Comparison of ENCODE assay signal across 21 mouse cellular contexts in genomic region chr15:79262786-79263309, GRCm38 (mm10). TPM values are rescaled to one million over a fixed set of nuclear protein-coding genes. Genes with fewer than 3 reads are reported as not detected.
DNase-seq lines count a peak whose midpoint lies in the region; ATAC-seq lines count a peak whose summit lies in the region.
"Had no signal": no experiment of that assay in that cellular context is flagged by ENCODE, and none has a peak within 500 bp of the region (broad histone marks: within the 10 kb centered on the region; RNA-seq: fewer than 3 reads in every experiment).

No protein-coding gene starts in this region.

- H3K27me3 ChIP-seq in heart, embryonic 10.5 days (ENCODE audit: insufficient read depth, poor library complexity, severe bottlenecking), result peaks cover 97% of the 10 kb centered on the region
- peaks cover 35% of the 10 kb centered on the region for H3K27me3 ChIP-seq in hindbrain, embryonic 15.5 days
- H3K27me3 ChIP-seq in hindbrain, embryonic 14.5 days (ENCODE audit: control insufficient read depth, insufficient read depth, low read length), result peaks cover 54% of the 10 kb centered on the region
- H3K27me3 ChIP-seq in embryonic facial prominence, embryonic 13.5 days, result peaks cover 37% of the 10 kb centered on the region

- peak overlapping the region; percentile 95 for H3K4me2 ChIP-seq in hindbrain, embryonic 15.5 days
- H3K4me2 ChIP-seq in hindbrain, embryonic 14.5 days (replicated peaks), result no peak overlapping the region
- H3K4me2 ChIP-seq in embryonic facial prominence, embryonic 13.5 days, result peak overlapping the region; percentile 100
- H3K4me2 ChIP-seq: liver, embryonic 12.5 days had no signal

- no peak overlapping the region for H3K9ac ChIP-seq in hindbrain, embryonic 15.5 days
- no peak overlapping the region for H3K9ac ChIP-seq in hindbrain, embryonic 14.5 days
- H3K9ac ChIP-seq in embryonic facial prominence, embryonic 13.5 days, result 0 out of 2 replicates have a peak overlapping the region, but pooled peaks have one; percentile 37
- H3K9ac ChIP-seq: liver, embryonic 12.5 days; lung, embryonic 15.5 days; neural tube, embryonic 12.5 days had no signal

- no peak for ATAC-seq in hindbrain, embryonic 15.5 days (ENCODE audit: low FRiP score, low read depth)
- no peak for ATAC-seq in hindbrain, embryonic 14.5 days (ENCODE audit: low FRiP score)
- ATAC-seq in embryonic facial prominence, embryonic 13.5 days (ENCODE audit: insufficient number of reproducible peaks, insufficient read depth, low FRiP score, low TSS enrichment, low read depth), result no peak
- ATAC-seq: intestine, postnatal 0 days; liver, embryonic 12.5 days had no signal

- H3K36me3 ChIP-seq in heart, embryonic 10.5 days, result no peaks in the 10 kb centered on the region
- H3K36me3 ChIP-seq in hindbrain, embryonic 15.5 days, result no peaks in the 10 kb centered on the region
- H3K36me3 ChIP-seq in hindbrain, embryonic 14.5 days (replicated peaks; ENCODE audit: control insufficient read depth, insufficient read depth), result no peaks in the 10 kb centered on the region
- no peaks in the 10 kb centered on the region for H3K36me3 ChIP-seq in embryonic facial prominence, embryonic 13.5 days
- H3K36me3 ChIP-seq: hindbrain, embryonic 10.5 days; liver, embryonic 12.5 days; lung, embryonic 15.5 days; neural tube, embryonic 12.5 days had no signal

- H3K27ac ChIP-seq in heart, embryonic 10.5 days, result no peak overlapping the region
- no peak overlapping the region for H3K27ac ChIP-seq in hindbrain, embryonic 15.5 days (replicated peaks)
- no peak overlapping the region for H3K27ac ChIP-seq in hindbrain, embryonic 14.5 days
- no peak overlapping the region for H3K27ac ChIP-seq in embryonic facial prominence, embryonic 13.5 days
- H3K27ac ChIP-seq: hindbrain, embryonic 10.5 days; kidney, postnatal 0 days; liver, embryonic 12.5 days; lung, embryonic 15.5 days; macrophage; neural tube, embryonic 12.5 days; stomach, postnatal 0 days had no signal

- 85% methylated on average over 3 of the region's 3 CpGs for WGBS in heart, embryonic 10.5 days
- WGBS in hindbrain, embryonic 15.5 days, result 90% methylated on average over 3 of the region's 3 CpGs
- 93% methylated on average over 3 of the region's 3 CpGs for WGBS in hindbrain, embryonic 14.5 days
- WGBS in embryonic facial prominence, embryonic 13.5 days, result 93% methylated on average over 3 of the region's 3 CpGs

- H3K4me3 ChIP-seq in heart, embryonic 10.5 days, result 0 out of 2 replicates have a peak overlapping the region, but pooled peaks have one; percentile 83
- H3K4me3 ChIP-seq in hindbrain, embryonic 15.5 days, result no peak overlapping the region
- H3K4me3 ChIP-seq in hindbrain, embryonic 14.5 days (replicated peaks; ENCODE audit: low read length), result no peak overlapping the region
- H3K4me3 ChIP-seq in embryonic facial prominence, embryonic 13.5 days, result 0 out of 2 replicates have a peak overlapping the region, but pooled peaks have one; percentile 70
- H3K4me3 ChIP-seq: liver, embryonic 12.5 days had no signal

- peaks cover 28% of the 10 kb centered on the region for H3K4me1 ChIP-seq in heart, embryonic 10.5 days
- peaks cover 20% of the 10 kb centered on the region for H3K4me1 ChIP-seq in hindbrain, embryonic 15.5 days (replicated peaks)
- H3K4me1 ChIP-seq in hindbrain, embryonic 14.5 days (replicated peaks; ENCODE audit: control insufficient read depth, insufficient read depth, low read length), result peaks cover 7% of the 10 kb centered on the region
- H3K4me1 ChIP-seq in embryonic facial prominence, embryonic 13.5 days, result peaks cover 25% of the 10 kb centered on the region

- H3K9me3 ChIP-seq in heart, embryonic 10.5 days, result no peaks in the 10 kb centered on the region
- no peaks in the 10 kb centered on the region for H3K9me3 ChIP-seq in hindbrain, embryonic 15.5 days
- H3K9me3 ChIP-seq in hindbrain, embryonic 14.5 days (ENCODE audit: control insufficient read depth, low read length), result no peaks in the 10 kb centered on the region
- no peaks in the 10 kb centered on the region for H3K9me3 ChIP-seq in embryonic facial prominence, embryonic 13.5 days
- H3K9me3 ChIP-seq: hindbrain, embryonic 10.5 days; lung, embryonic 15.5 days; neural tube, embryonic 12.5 days had no signal

- DNase-seq in heart, embryonic 10.5 days (ENCODE audit: low spot score), result no peak
- DNase-seq in heart, adult 9 months (ENCODE audit: low spot score in 2 of 2), result no peak
- DNase-seq in hindbrain, embryonic 14.5 days (ENCODE audit: low spot score), result no peak
- peak; percentile 33 for DNase-seq in Muller cell, postnatal 12 days (ENCODE audit: inconsistent ontology term)
- no peak for DNase-seq in spleen, postnatal 36 days (ENCODE audit: low spot score in 2 of 2)
- DNase-seq: adrenal gland, adult 8-10 months; cerebellum, adult 2 months; gastrocnemius, postnatal 25 days; layer of hippocampus, postnatal 36 days; right cerebral cortex, postnatal 25 days had no signal

RNA-seq across cellular contexts. Expression of gene Slc16a8, which starts 8.3 kb away (rescaled TPM):
- 0.15 and 0.26 TPM in 2 replicates for polyA plus RNA-seq in heart, embryonic 10.5 days (2016; fragmentation: Nextera tagmentation; extraction: Ambion mirVana)
- 1.00 and 1.2 TPM in 2 replicates for polyA plus RNA-seq in hindbrain, embryonic 15.5 days (2015; fragmentation: Nextera tagmentation; extraction: Ambion mirVana)
- 0.90 and 1.2 TPM in 2 replicates for polyA plus RNA-seq in hindbrain, embryonic 14.5 days (2014; fragmentation: Nextera tagmentation; extraction: Ambion mirVana)
- polyA plus RNA-seq in embryonic facial prominence, embryonic 13.5 days (2015; fragmentation: Nextera tagmentation; extraction: Ambion mirVana), result 0.46 TPM in 1 of 2 replicates, not detected in the other
- polyA plus RNA-seq: embryonic facial prominence, embryonic 11.5 days; intestine, postnatal 0 days; kidney, postnatal 0 days; liver, embryonic 12.5 days; macrophage had no signal

RNA-seq across cellular contexts. Expression of gene Baiap2l2, which starts 22.5 kb away (rescaled TPM):
- 10.2 and 14.7 TPM in 2 replicates for polyA plus RNA-seq in heart, embryonic 10.5 days (2016; fragmentation: Nextera tagmentation; extraction: Ambion mirVana)
- polyA plus RNA-seq in hindbrain, embryonic 15.5 days (2015; fragmentation: Nextera tagmentation; extraction: Ambion mirVana), result 3.7 and 4.0 TPM in 2 replicates
- 2.3 and 2.6 TPM in 2 replicates for polyA plus RNA-seq in hindbrain, embryonic 14.5 days (2014; fragmentation: Nextera tagmentation; extraction: Ambion mirVana)
- polyA plus RNA-seq in embryonic facial prominence, embryonic 13.5 days (2015; fragmentation: Nextera tagmentation; extraction: Ambion mirVana), result 18.0 and 23.4 TPM in 2 replicates
- polyA plus RNA-seq: macrophage had no signal

RNA-seq across cellular contexts. Expression of gene Gm49486, which starts 33.7 kb away (rescaled TPM):
- 0.16 and 0.39 TPM in 2 replicates for polyA plus RNA-seq in heart, embryonic 10.5 days (2016; fragmentation: Nextera tagmentation; extraction: Ambion mirVana)
- polyA plus RNA-seq in hindbrain, embryonic 15.5 days (2015; fragmentation: Nextera tagmentation; extraction: Ambion mirVana), result 1.0 and 1.4 TPM in 2 replicates
- 1.1 TPM in 2 replicates for polyA plus RNA-seq in hindbrain, embryonic 14.5 days (2014; fragmentation: Nextera tagmentation; extraction: Ambion mirVana)
- polyA plus RNA-seq in embryonic facial prominence, embryonic 13.5 days (2015; fragmentation: Nextera tagmentation; extraction: Ambion mirVana), result 1.6 TPM in 2 replicates
- polyA plus RNA-seq: macrophage had no signal

RNA-seq across cellular contexts. Expression of gene Pick1, which starts 33.9 kb away (rescaled TPM):
- 41.0 and 41.3 TPM in 2 replicates for polyA plus RNA-seq in heart, embryonic 10.5 days (2016; fragmentation: Nextera tagmentation; extraction: Ambion mirVana)
- polyA plus RNA-seq in hindbrain, embryonic 15.5 days (2015; fragmentation: Nextera tagmentation; extraction: Ambion mirVana), result 88.6 and 93.2 TPM in 2 replicates
- polyA plus RNA-seq in hindbrain, embryonic 14.5 days (2014; fragmentation: Nextera tagmentation; extraction: Ambion mirVana), result 45.8 and 48.2 TPM in 2 replicates
- polyA plus RNA-seq in embryonic facial prominence, embryonic 13.5 days (2015; fragmentation: Nextera tagmentation; extraction: Ambion mirVana), result 53.3 and 56.6 TPM in 2 replicates

Comparison
In these comparisons a context has a peak if more than half of its experiments do, and no peak if none do; other contexts are left out.
1. H3K4me3 ChIP-seq: peak in heart, embryonic 10.5 days (single experiment) and embryonic facial prominence, embryonic 13.5 days (single experiment); none in hindbrain, embryonic 15.5 days (single experiment) and hindbrain, embryonic 14.5 days (single experiment).